Mouse (Mus musculus): ENCODE results near the gene Ensa.
A peak's percentile ranks its signal among the peaks of the same experiment; 100 is the strongest.
"Not testable (repeated sequence)": the region's sequence is repeated elsewhere in the genome, so short reads cannot be mapped to it uniquely, and the experiment has no call there.

Ensa gene

GRCm38 (mm10) chr3:95624628-95625503, at the start of gene Ensa:
Gene Ensa (plus strand): TSS chr3:95624993.
- peak; percentile 93 to 96 for DNase-seq (ENCODE audit: low spot score in 2 of 2)

GRCm38 (mm10) chr3:95587754-95588603, 36.8 kb upstream of the Ensa start:
- DNase-seq (ENCODE audit: low spot score in 2 of 2), result no peak

GRCm38 (mm10) chr3:95588604-95589086, 36.1 kb upstream of the Ensa start, which contains the start of gene Golph3l:
Gene Golph3l (plus strand): TSS chr3:95588934.
- peak; percentile 81 to 92 for DNase-seq (ENCODE audit: low spot score in 2 of 2)

- DNase-seq (ENCODE audit: low spot score in 2 of 2), result no peak
These were observed 26.1 kb upstream of the Ensa start for GRCm38 (mm10) chr3:95598734-95599133.

GRCm38 (mm10) chr3:95601287-95601686, 23.5 kb upstream of the Ensa start:
- no peak for DNase-seq (ENCODE audit: low spot score in 2 of 2)

GRCm38 (mm10) chr3:95606096-95606495, 18.7 kb upstream of the Ensa start:
- DNase-seq (ENCODE audit: low spot score in 2 of 2), result no peak

- DNase-seq (ENCODE audit: low spot score in 2 of 2), result no peak
These were observed 15.6 kb upstream of the Ensa start for GRCm38 (mm10) chr3:95609195-95609594.

GRCm38 (mm10) chr3:95613996-95614395, 10.8 kb upstream of the Ensa start:
- DNase-seq (ENCODE audit: low spot score in 2 of 2), result no peak

GRCm38 (mm10) chr3:95618511-95618910, 6.3 kb upstream of the Ensa start:
- no peak for DNase-seq (ENCODE audit: low spot score in 2 of 2)

GRCm38 (mm10) chr3:95621241-95621640, 3.6 kb upstream of the Ensa start:
- DNase-seq (ENCODE audit: low spot score in 2 of 2), result no peak

GRCm38 (mm10) chr3:95622421-95622820, 2.4 kb upstream of the Ensa start:
- not testable (repeated sequence) for DNase-seq (ENCODE audit: low spot score in 2 of 2)

- DNase-seq (ENCODE audit: low spot score in 2 of 2), result no peak
These were observed 1.2 kb upstream of the Ensa start for GRCm38 (mm10) chr3:95623551-95623950.

- DNase-seq (ENCODE audit: low spot score in 2 of 2), result not testable (repeated sequence)
These were observed 740 bp upstream of the Ensa start for GRCm38 (mm10) chr3:95623991-95624515.

GRCm38 (mm10) chr3:95627763-95628162, 3.0 kb downstream of the Ensa start:
- no peak for DNase-seq (ENCODE audit: low spot score in 2 of 2)

- DNase-seq (ENCODE audit: low spot score in 2 of 2), result no peak
These were observed 5.0 kb downstream of the Ensa start for GRCm38 (mm10) chr3:95629755-95630154.

GRCm38 (mm10) chr3:95630856-95631255, 6.1 kb downstream of the Ensa start:
- no peak for DNase-seq (ENCODE audit: low spot score in 2 of 2)

GRCm38 (mm10) chr3:95631304-95631703, 6.5 kb downstream of the Ensa start:
- DNase-seq (ENCODE audit: low spot score in 2 of 2), result no peak

GRCm38 (mm10) chr3:95632648-95633588, 8.1 kb downstream of the Ensa start:
- no peak for DNase-seq (ENCODE audit: low spot score in 2 of 2)

- DNase-seq (ENCODE audit: low spot score in 2 of 2), result no peak
These were observed 10.8 kb downstream of the Ensa start for GRCm38 (mm10) chr3:95635636-95636035.

- no peak for DNase-seq (ENCODE audit: low spot score in 2 of 2)
These were observed 11.3 kb downstream of the Ensa start for GRCm38 (mm10) chr3:95636072-95636471.

- no peak for DNase-seq (ENCODE audit: low spot score in 2 of 2)
These were observed 14.9 kb downstream of the Ensa start for GRCm38 (mm10) chr3:95639694-95640093.

All from cerebellum, postnatal 4 days (tissue).